Mouse (Mus musculus) embryonic facial prominence, embryonic 12.5 days (tissue): ENCODE data around the gene Cdk13. TPM values are rescaled to one million over a fixed set of nuclear protein-coding genes. Genes with fewer than 3 reads are reported as not detected.

Experiments
- ATAC-seq: fragments of 200-750 bp; cut with Nextera tagmentation; 2 replicates; pipeline ENCODE4 v1.8.0; 2017; ENCODE audit not compliant: insufficient number of reproducible peaks, insufficient read depth, low FRiP score, low TSS enrichment
- H3K27ac ChIP-seq: fragments of 300-500 bp; sonication (generic); 2 replicates; pipeline ENCODE4 v1.5.1; 2016; ENCODE audit warnings: mild to moderate bottlenecking
- H3K27me3 ChIP-seq: fragments of 300-500 bp; sonication (generic); 2 replicates; pipeline ENCODE4 v1.6.1; 2016; ENCODE audit warnings: mild to moderate bottlenecking, moderate library complexity
- H3K36me3 ChIP-seq: fragments of 300-500 bp; sonication (generic); 2 replicates; pipeline ENCODE4 v1.6.1; 2016; ENCODE audit warnings: mild to moderate bottlenecking
- H3K4me1 ChIP-seq: fragments of 300-500 bp; sonication (generic); 2 replicates; pipeline ENCODE4 v1.6.1; 2016
- H3K4me2 ChIP-seq: fragments of 300-500 bp; sonication (generic); replicated peaks from 2 replicates; pipeline ENCODE4 v1.6.1; 2016; ENCODE audit warnings: mild to moderate bottlenecking, moderate library complexity
- H3K4me3 ChIP-seq: fragments of 300-500 bp; sonication (generic); 2 replicates; pipeline ENCODE4 v1.5.1; 2016; ENCODE audit warnings: mild to moderate bottlenecking
- H3K9ac ChIP-seq: fragments of 300-500 bp; sonication (generic); 2 replicates; pipeline ENCODE4 v1.6.1; 2016; ENCODE audit warnings: mild to moderate bottlenecking, moderate library complexity
- H3K9me3 ChIP-seq: fragments of 300-500 bp; sonication (generic); 2 replicates; pipeline ENCODE4 v1.6.1; 2016; ENCODE audit warnings: mild to moderate bottlenecking, moderate library complexity
- WGBS: fragments of 180-500 bp; shearing (Covaris S2); methylation state at CpG from one replicate; pipeline ENCODE4 v1.1.7; 2016; 5-methylcytosine and 5-hydroxymethylcytosine counted together
- polyA plus RNA-seq: library from polyadenylated mRNA; unstranded; fragments of >200 nt; fragmentation: Nextera tagmentation; extraction: Ambion mirVana; gene quantifications from 2 replicates; pipeline ENCODE4 v1.2.1, GENCODE M21; 2016

Cdk13 gene
- polyA plus RNA-seq, 1 experiment from 2014 or later = 26.5 TPM

DNA sequence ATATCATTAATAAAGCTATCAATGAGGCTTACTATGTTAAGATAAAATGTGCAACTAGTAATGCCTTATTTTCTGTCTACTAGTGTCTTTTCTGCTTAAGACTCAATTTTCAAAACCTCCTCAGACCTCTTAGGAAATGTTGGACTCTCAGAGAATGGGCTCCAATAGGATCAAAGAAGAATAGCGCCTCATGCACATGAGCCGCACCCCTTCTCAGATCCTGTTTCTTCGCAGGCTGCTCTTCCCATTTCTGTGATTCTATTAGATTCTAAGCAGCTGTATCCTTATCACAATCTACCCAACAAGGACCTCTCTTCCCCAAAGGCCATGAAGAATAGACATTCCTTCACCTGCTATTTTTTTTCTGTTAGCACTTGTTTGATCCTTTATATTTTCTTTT lies 76.1 kb downstream of the Cdk13 start:
- Histone ChIP-seq H3K36me3 (peaks cover 5% of the 10 kb centered on the region; the same call in 1 of the 2 replicates), H3K4me3 (no peak overlapping the region), H3K27ac (no peak overlapping the region), H3K9me3 (no peaks in the 10 kb centered on the region), H3K27me3 (no peaks in the 10 kb centered on the region), H3K4me1 (no peaks in the 10 kb centered on the region), H3K4me2 (no peak overlapping the region), H3K9ac (no peak overlapping the region)
- WGBS = 94% methylated on average over 3 of the region's 3 CpGs
- ATAC-seq = no peak

DNA sequence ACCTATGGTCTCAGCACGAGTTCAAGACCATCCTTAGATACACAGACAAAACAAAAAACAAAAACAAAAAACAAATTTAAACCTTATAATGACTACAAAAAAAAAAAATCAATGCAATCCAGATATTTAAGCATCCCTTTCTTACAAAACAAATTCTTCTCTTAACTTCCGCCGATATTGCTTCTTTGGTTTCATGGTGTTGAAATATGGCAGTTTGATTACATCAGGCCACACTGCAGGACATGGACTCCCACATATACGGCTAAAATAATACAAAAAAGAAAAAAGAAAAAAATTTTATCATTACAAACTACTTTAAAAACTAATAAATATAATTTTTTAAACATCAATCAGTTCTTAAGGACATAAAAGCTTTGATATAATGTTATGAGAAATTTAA lies 77.0 kb downstream of the Cdk13 start:
- Histone ChIP-seq H3K9ac (no peak overlapping the region), H3K9me3 (no peaks in the 10 kb centered on the region), H3K4me2 (no peak overlapping the region), H3K27me3 (no peaks in the 10 kb centered on the region), H3K4me1 (no peaks in the 10 kb centered on the region), H3K27ac (no peak overlapping the region), H3K4me3 (no peak overlapping the region), H3K36me3 (peaks cover 5% of the 10 kb centered on the region; the same call in 1 of the 2 replicates)
- ATAC-seq = no peak
- 94% methylated on average over 4 of the region's 4 CpGs for WGBS

DNA sequence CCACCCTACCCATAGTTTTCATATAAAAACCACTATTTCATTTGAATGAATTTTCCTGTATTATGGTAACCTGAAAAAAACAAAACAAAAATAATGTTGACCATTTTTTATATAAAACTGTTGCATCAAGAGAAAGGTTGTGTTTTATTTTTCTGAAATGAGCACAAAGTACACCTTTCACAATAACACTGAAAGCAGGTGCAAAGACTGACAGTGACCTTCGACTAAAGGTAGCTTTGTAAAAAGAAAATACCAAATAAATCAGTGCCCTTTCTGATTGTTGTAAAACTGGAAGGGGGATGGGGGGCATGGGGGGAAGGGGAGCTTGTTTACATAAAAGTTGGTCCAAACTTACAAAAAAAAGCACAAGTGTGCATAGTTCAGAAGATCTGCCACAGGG lies 87.5 kb downstream of the Cdk13 start:
- Histone ChIP-seq H3K27ac (no peak overlapping the region), H3K9me3 (no peaks in the 10 kb centered on the region), H3K4me3 (no peak overlapping the region), H3K36me3 (peaks cover 22% of the 10 kb centered on the region), H3K9ac (no peak overlapping the region), H3K4me2 (no peak overlapping the region), H3K4me1 (no peaks in the 10 kb centered on the region), H3K27me3 (no peaks in the 10 kb centered on the region)
- 77% methylated on average over 1 of the region's 1 CpGs for WGBS
- ATAC-seq = no peak

DNA sequence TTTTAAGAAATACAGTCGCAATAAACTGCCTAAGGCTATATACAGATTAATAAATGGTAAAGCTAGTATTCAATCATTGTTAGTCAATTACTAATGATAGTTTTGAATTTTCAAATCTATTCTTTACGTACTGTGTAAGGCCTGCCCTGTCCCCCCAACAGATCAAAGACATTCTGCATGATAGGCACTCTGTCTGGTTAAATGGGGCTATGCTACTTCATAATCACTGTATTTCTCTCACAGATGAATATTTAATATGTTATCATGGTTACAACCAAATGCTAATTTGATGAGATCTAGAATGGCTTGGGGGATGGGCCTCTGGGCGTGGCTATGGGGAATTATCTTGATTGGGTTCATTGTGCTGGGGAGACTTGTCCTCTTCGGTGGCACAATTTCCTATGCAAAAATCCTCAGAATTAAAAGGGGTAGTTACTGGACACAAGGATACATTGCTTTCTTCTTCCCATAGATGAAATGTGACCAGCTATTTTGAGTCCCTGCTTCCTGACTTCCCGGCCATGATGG lies 96.0 kb downstream of the Cdk13 start:
- H3K4me2 ChIP-seq = no peak overlapping the region
- no peak for ATAC-seq
- 84% methylated on average over 5 of the region's 5 CpGs for WGBS
- no peak overlapping the region for H3K9ac ChIP-seq
- H3K27me3 ChIP-seq = no peaks in the 10 kb centered on the region
- no peak overlapping the region for H3K27ac ChIP-seq
- H3K36me3 ChIP-seq = no peaks in the 10 kb centered on the region
- H3K4me1 ChIP-seq = no peaks in the 10 kb centered on the region
- no peak overlapping the region for H3K4me3 ChIP-seq
- no peaks in the 10 kb centered on the region for H3K9me3 ChIP-seq

GRCm38 (mm10) chr13:17705188-17705826 lies 99.6 kb downstream of the Cdk13 start:
- Histone ChIP-seq H3K27me3 (no peaks in the 10 kb centered on the region), H3K9ac (no peak overlapping the region), H3K4me1 (no peaks in the 10 kb centered on the region), H3K36me3 (no peaks in the 10 kb centered on the region), H3K4me3 (no peak overlapping the region), H3K27ac (no peak overlapping the region), H3K9me3 (no peaks in the 10 kb centered on the region), H3K4me2 (no peak overlapping the region)
- WGBS = 95% methylated on average over 6 of the region's 6 CpGs
- no peak for ATAC-seq

DNA sequence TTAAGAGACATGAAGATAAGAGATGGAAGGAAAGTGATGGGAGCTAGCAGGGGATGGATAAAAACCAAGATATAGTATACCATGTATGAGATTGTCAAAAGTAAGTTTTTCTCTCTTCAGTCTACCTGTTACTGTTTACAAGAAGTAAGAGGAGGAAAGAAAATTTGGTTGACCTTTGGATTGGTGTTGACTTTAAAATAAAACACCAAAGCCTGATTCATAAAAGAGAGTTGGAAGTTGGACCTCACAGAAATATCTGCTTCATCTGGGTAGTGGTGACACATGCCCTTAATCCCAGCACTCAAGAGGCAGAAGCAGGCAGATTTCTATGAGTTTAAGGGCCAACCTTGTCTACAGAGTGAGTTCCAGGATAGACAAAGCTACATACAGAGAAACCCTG lies 102.6 kb downstream of the Cdk13 start:
- no peaks in the 10 kb centered on the region for H3K36me3 ChIP-seq
- no peak overlapping the region for H3K4me3 ChIP-seq
- H3K4me2 ChIP-seq = no peak overlapping the region
- no peak overlapping the region for H3K27ac ChIP-seq
- H3K9me3 ChIP-seq = no peaks in the 10 kb centered on the region
- ATAC-seq = no peak
- no peaks in the 10 kb centered on the region for H3K4me1 ChIP-seq
- no peak overlapping the region for H3K9ac ChIP-seq
- no peaks in the 10 kb centered on the region for H3K27me3 ChIP-seq

GRCm38 (mm10) chr13:17701322-17701721 lies 103.6 kb downstream of the Cdk13 start:
- Histone ChIP-seq H3K4me2 (no peak overlapping the region), H3K9me3 (no peaks in the 10 kb centered on the region), H3K9ac (no peak overlapping the region), H3K4me3 (no peak overlapping the region), H3K4me1 (no peaks in the 10 kb centered on the region), H3K36me3 (no peaks in the 10 kb centered on the region), H3K27ac (no peak overlapping the region), H3K27me3 (no peaks in the 10 kb centered on the region)
- ATAC-seq = no peak

DNA sequence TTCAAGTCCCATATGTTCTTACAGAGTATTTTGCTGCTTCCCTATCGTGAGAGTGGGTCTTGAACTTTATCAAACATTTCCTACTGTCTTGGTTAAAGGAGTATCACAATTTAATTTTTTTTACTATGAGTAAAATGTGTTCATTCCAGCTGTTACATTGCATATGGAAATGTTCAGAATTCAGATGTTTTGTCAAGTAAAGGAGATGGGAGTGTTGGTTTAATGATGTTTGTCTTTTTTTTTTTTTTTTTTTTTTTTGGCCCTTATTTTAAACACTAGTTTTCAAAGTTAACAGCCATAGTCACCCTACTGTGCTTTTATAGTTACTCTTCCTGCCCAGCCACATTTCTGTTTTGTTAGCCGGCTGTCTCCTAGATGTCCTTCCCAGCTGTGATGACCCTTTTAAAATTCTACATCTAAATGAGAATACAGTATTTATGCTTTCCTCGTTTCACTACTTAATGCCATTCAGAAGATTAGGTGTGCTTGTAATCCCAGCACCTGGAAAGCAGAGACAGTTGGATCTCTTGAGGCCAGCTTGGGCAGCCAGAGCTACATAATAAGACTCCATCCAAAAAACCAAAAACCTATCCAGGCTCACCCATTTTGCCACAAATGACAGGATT lies 104.7 kb downstream of the Cdk13 start:
- 89% methylated on average over 3 of the region's 3 CpGs for WGBS

DNA sequence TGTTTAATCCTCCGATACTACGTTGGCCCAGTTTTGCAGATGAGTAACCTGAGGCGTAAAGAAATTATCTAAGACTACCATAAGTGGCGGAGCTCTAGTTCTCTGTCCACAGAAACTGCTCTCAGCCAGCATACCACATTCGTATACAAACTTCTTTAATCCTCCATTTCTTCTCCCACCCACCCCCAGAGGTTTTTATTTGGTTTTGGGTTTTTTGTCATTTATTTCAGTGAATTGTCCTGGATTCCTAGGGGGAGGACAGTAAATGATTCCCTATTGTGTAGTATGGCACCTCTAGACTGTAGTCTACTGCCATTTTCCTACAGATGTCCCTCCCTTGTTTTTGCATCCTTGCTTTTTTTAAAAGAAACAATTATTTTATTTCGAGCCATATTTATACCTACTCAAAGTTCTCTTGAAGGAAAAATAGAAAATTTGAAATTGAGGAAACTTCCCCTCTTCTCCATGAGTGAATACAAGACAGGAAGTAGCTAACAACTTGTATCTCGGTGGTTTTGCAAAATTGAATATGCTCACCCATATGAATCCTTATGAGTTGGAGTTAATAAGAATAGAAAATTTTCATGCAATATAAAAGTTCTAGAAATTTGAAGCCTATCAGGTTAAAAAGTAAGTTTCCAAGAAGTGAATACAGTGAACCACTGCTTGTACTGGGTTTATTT lies 108.9 kb downstream of the Cdk13 start:
- H3K4me1 ChIP-seq = no peaks in the 10 kb centered on the region
- no peak for ATAC-seq
- peak overlapping the region; percentile 79 for H3K4me3 ChIP-seq
- no peaks in the 10 kb centered on the region for H3K36me3 ChIP-seq
- no peaks in the 10 kb centered on the region for H3K9me3 ChIP-seq
- peak overlapping the region; percentile 59 for H3K4me2 ChIP-seq
- 10% methylated on average over 7 of the region's 7 CpGs for WGBS
- H3K9ac ChIP-seq = peak overlapping the region; percentile 92
- no peaks in the 10 kb centered on the region for H3K27me3 ChIP-seq
- H3K27ac ChIP-seq = peak overlapping the region; percentile 90; the same call in 1 of the 2 replicates

More for the DNA sequence above, 104.7 kb downstream of the Cdk13 start:
- Histone ChIP-seq H3K27me3 (no peaks in the 10 kb centered on the region), H3K27ac (no peak overlapping the region), H3K9me3 (no peaks in the 10 kb centered on the region), H3K36me3 (no peaks in the 10 kb centered on the region), H3K4me1 (no peaks in the 10 kb centered on the region), H3K4me3 (no peak overlapping the region), H3K4me2 (no peak overlapping the region), H3K9ac (no peak overlapping the region)
- no peak for ATAC-seq

GRCm38 (mm10) chr13:17694911-17695699 lies 109.8 kb downstream of the Cdk13 start, which contains the start of the genes Mplkip and Sugct:
TSS of gene Mplkip (plus strand) at chr13:17695192.
TSS of gene Sugct (minus strand) at chr13:17695553.
- Histone ChIP-seq H3K4me2 (peak within 1 kb of the TSS; percentile 59), H3K4me3 (peak within 1 kb of the TSS; percentile 79), H3K9me3 (no peaks in the 10 kb centered on the region), H3K27me3 (no peaks in the 10 kb centered on the region), H3K4me1 (no peaks in the 10 kb centered on the region), H3K9ac (peak within 1 kb of the TSS; percentile 92), H3K36me3 (no peaks in the 10 kb centered on the region), H3K27ac (peak within 1 kb of the TSS; percentile 90)
- peak; percentile 100 for ATAC-seq
- under 1% methylated on average over 62 of the region's 66 CpGs for WGBS

GRCm38 (mm10) chr13:17694414-17694813 lies 110.5 kb downstream of the Cdk13 start:
- peak overlapping the region; percentile 79 for H3K4me3 ChIP-seq
- no peaks in the 10 kb centered on the region for H3K4me1 ChIP-seq
- peak; percentile 80 for ATAC-seq
- no peaks in the 10 kb centered on the region for H3K27me3 ChIP-seq
- H3K4me2 ChIP-seq = peak overlapping the region; percentile 55
- peak overlapping the region; percentile 60 for H3K9ac ChIP-seq
- H3K9me3 ChIP-seq = no peaks in the 10 kb centered on the region
- WGBS = under 1% methylated on average over 24 of the region's 25 CpGs
- peak overlapping the region; percentile 72 for H3K27ac ChIP-seq
- H3K36me3 ChIP-seq = no peaks in the 10 kb centered on the region
